Mouse (Mus musculus): ENCODE data around the gene Macf1.

Macf1 gene

GRCm38 (mm10) chr4:123409752-123410151 lies 274.4 kb downstream of the Macf1 start:
- DNase-seq (ENCODE audit: low spot score in 2 of 2), result peak in 1 of 2 experiments; percentile 44

- DNase-seq (ENCODE audit: low spot score in 2 of 2), result no peak
These were observed 275.0 kb downstream of the Macf1 start for GRCm38 (mm10) chr4:123409034-123409692.

GRCm38 (mm10) chr4:123407792-123408191 lies 276.4 kb downstream of the Macf1 start:
- no peak for DNase-seq (ENCODE audit: low spot score in 2 of 2)

- DNase-seq (ENCODE audit: low spot score in 2 of 2), result no peak
These were observed 280.1 kb downstream of the Macf1 start for GRCm38 (mm10) chr4:123404056-123404455.

GRCm38 (mm10) chr4:123402244-123402643 lies 281.9 kb downstream of the Macf1 start:
- DNase-seq (ENCODE audit: low spot score in 2 of 2), result no peak

GRCm38 (mm10) chr4:123401265-123401664 lies 282.9 kb downstream of the Macf1 start:
- DNase-seq (ENCODE audit: low spot score in 2 of 2), result no peak

- no peak for DNase-seq (ENCODE audit: low spot score in 2 of 2)
These were observed 286.3 kb downstream of the Macf1 start for GRCm38 (mm10) chr4:123397643-123398434.

GRCm38 (mm10) chr4:123397049-123397448 lies 287.1 kb downstream of the Macf1 start:
- no peak for DNase-seq (ENCODE audit: low spot score in 2 of 2)

- DNase-seq (ENCODE audit: low spot score in 2 of 2), result no peak
These were observed 288.6 kb downstream of the Macf1 start for GRCm38 (mm10) chr4:123395435-123396000.

- no peak for DNase-seq (ENCODE audit: low spot score in 2 of 2)
These were observed 289.3 kb downstream of the Macf1 start for GRCm38 (mm10) chr4:123394878-123395277.

GRCm38 (mm10) chr4:123394269-123394668 lies 289.9 kb downstream of the Macf1 start:
- no peak for DNase-seq (ENCODE audit: low spot score in 2 of 2)

- DNase-seq (ENCODE audit: low spot score in 2 of 2), result no peak
These were observed 291.2 kb downstream of the Macf1 start for GRCm38 (mm10) chr4:123393004-123393403.

GRCm38 (mm10) chr4:123392187-123392586 lies 292.0 kb downstream of the Macf1 start:
- no peak for DNase-seq (ENCODE audit: low spot score in 2 of 2)

GRCm38 (mm10) chr4:123385028-123385427 lies 299.1 kb downstream of the Macf1 start:
- no peak for DNase-seq (ENCODE audit: low spot score in 2 of 2)

- DNase-seq (ENCODE audit: low spot score in 2 of 2), result no peak
These were observed 301.0 kb downstream of the Macf1 start for GRCm38 (mm10) chr4:123383173-123383572.

- DNase-seq (ENCODE audit: low spot score in 2 of 2), result no peak
These were observed 302.1 kb downstream of the Macf1 start for GRCm38 (mm10) chr4:123382051-123382450.

- DNase-seq (ENCODE audit: low spot score in 2 of 2), result no peak
These were observed 302.6 kb downstream of the Macf1 start for GRCm38 (mm10) chr4:123381598-123381997.

- DNase-seq (ENCODE audit: low spot score in 2 of 2), result no peak
These were observed 308.1 kb downstream of the Macf1 start for GRCm38 (mm10) chr4:123376031-123376430.

- DNase-seq (ENCODE audit: low spot score in 2 of 2), result no peak
These were observed 309.7 kb downstream of the Macf1 start for GRCm38 (mm10) chr4:123374316-123375008.

GRCm38 (mm10) chr4:123363555-123363954 lies 320.6 kb downstream of the Macf1 start:
- no peak for DNase-seq (ENCODE audit: low spot score in 2 of 2)

GRCm38 (mm10) chr4:123360771-123361170 lies 323.4 kb downstream of the Macf1 start:
- DNase-seq (ENCODE audit: low spot score in 2 of 2), result no peak

- DNase-seq (ENCODE audit: low spot score in 2 of 2), result no peak
These were observed 325.5 kb downstream of the Macf1 start for GRCm38 (mm10) chr4:123358613-123359012.

All from urinary bladder, postnatal 4 days (tissue).